ENCODE assay signal across 8 mouse cellular contexts in genomic region chr1:37428911-37429310, GRCm38 (mm10). TPM values are rescaled to one million over a fixed set of nuclear protein-coding genes. Genes with fewer than 3 reads are reported as not detected.
DNase-seq lines count a peak whose midpoint lies in the region; ATAC-seq and TF ChIP-seq lines count a peak whose summit lies in the region.

No protein-coding gene starts in this region.

- peak overlapping the region; percentile 95 for H3K4me2 ChIP-seq in forebrain, embryonic 15.5 days (replicated peaks)

- peaks cover 27% of the 10 kb centered on the region for H3K4me1 ChIP-seq in E14TG2a.4 (replicated peaks; ENCODE audit: low read depth, low read length)
- peaks cover 40% of the 10 kb centered on the region for H3K4me1 ChIP-seq in forebrain, embryonic 15.5 days

- peak; percentile 34 to 41 for DNase-seq in cerebellum, postnatal 10 days
- no peak for DNase-seq in cerebellum, adult 8-10 months
- DNase-seq in liver = peak; percentile 24
- peak; percentile 31 for DNase-seq in testis, postnatal 14 days (ENCODE audit: low spot score)
- no peak for DNase-seq in left cerebral cortex, adult 9 months (ENCODE audit: low spot score in 2 of 2)
- DNase-seq in left cerebral cortex, postnatal 36 days (ENCODE audit: low spot score in 2 of 2) = no peak

- peaks cover 7% of the 10 kb centered on the region for H3K9me3 ChIP-seq in E14TG2a.4 (ENCODE audit: low read length)
- H3K9me3 ChIP-seq in forebrain, embryonic 15.5 days = no peaks in the 10 kb centered on the region; the same call in 1 of the 2 replicates

- H3K9ac ChIP-seq in forebrain, embryonic 15.5 days (replicated peaks) = peak overlapping the region; percentile 97; the same call in 1 of the 2 replicates

- ATAC-seq in forebrain, embryonic 15.5 days (replicated peaks) = no peak

- intact Hi-C loops in left cerebral cortex, postnatal 36 days (cut with DNase I) = no loop called here

- peaks cover 66% of the 10 kb centered on the region for H3K36me3 ChIP-seq in E14TG2a.4 (ENCODE audit: insufficient read depth, low read length)
- peaks cover 38% of the 10 kb centered on the region for H3K36me3 ChIP-seq in forebrain, embryonic 15.5 days

- TF ChIP-seq CTCF in E14TG2a.4 (conservative IDR thresholded peaks at IDR 0.05; ENCODE audit: low read length) = no peak

- 66% methylated on average over 2 of the region's 2 CpGs for WGBS in forebrain, embryonic 15.5 days

- H3K27me3 ChIP-seq in E14TG2a.4 (ENCODE audit: insufficient read depth, low read length) = no peaks in the 10 kb centered on the region
- no peaks in the 10 kb centered on the region for H3K27me3 ChIP-seq in forebrain, embryonic 15.5 days

- no peak overlapping the region for H3K27ac ChIP-seq in forebrain, embryonic 15.5 days (replicated peaks)

- H3K4me3 ChIP-seq in E14TG2a.4 (replicated peaks; ENCODE audit: low read length) = peak overlapping the region; percentile 96
- peak overlapping the region; percentile 99 for H3K4me3 ChIP-seq in forebrain, embryonic 15.5 days

RNA-seq across cellular contexts. Expression of gene Coa5, which starts 1.0 kb away (rescaled TPM):
- polyA plus RNA-seq in forebrain, embryonic 15.5 days (2015; fragmentation: Nextera tagmentation; extraction: Ambion mirVana) = 53.0 and 56.6 TPM in 2 replicates
- total RNA-seq in left cerebral cortex, postnatal 36 days (2021) = 10 to 100 TPM; 61.5 to 63.4 TPM

RNA-seq across cellular contexts. Expression of gene Unc50, which starts 1.0 kb away (rescaled TPM):
- polyA plus RNA-seq in forebrain, embryonic 15.5 days (2015; fragmentation: Nextera tagmentation; extraction: Ambion mirVana) = 126 and 128 TPM in 2 replicates
- total RNA-seq in left cerebral cortex, postnatal 36 days (2021) = 10 to 100 TPM; 51.4 to 61.1 TPM

Comparison
In these comparisons a context has a peak if more than half of its experiments do, and no peak if none do; other contexts are left out.
1. DNase-seq: peak in cerebellum, postnatal 10 days (2 of 2), liver (single experiment) and testis, postnatal 14 days (single experiment); none in cerebellum, adult 8-10 months (single experiment), left cerebral cortex, adult 9 months (0 of 2) and left cerebral cortex, postnatal 36 days (0 of 2).